Mouse (Mus musculus): Measurements from ENCODE around the gene Tmem158. TPM values are rescaled to one million over a fixed set of nuclear protein-coding genes. Genes with fewer than 3 reads are reported as not detected.

Gene Tmem158
- total RNA-seq (2014; rRNA removed; ENCODE audit: low replicate concordance) (34.3 and 34.7 TPM in 2 replicates), polyA plus RNA-seq (2015; fragmentation: Nextera tagmentation; extraction: Ambion mirVana) (8.6 and 8.9 TPM in 2 replicates)

GRCm38 (mm10) chr9:123260611-123261021, at the start of gene Tmem158:
TSS of gene Tmem158 (minus strand) at chr9:123260764.
- Histone ChIP-seq H3K27me3 (ENCODE audit: control insufficient read depth, insufficient read depth, low read length) (peaks cover 23% of the 10 kb centered on the region), H3K4me1 (ENCODE audit: control insufficient read depth, insufficient read depth) (peaks cover 4% of the 10 kb centered on the region; the same call in 1 of the 2 replicates), H3K4me3 (ENCODE audit: low read depth, low read length) (peak within 1 kb of the TSS; percentile 66), H3K9ac (replicated peaks; ENCODE audit: low read depth, low read length) (peak within 1 kb of the TSS; percentile 49), H3K36me3 (replicated peaks; ENCODE audit: control insufficient read depth, insufficient read depth, low read length) (no peaks in the 10 kb centered on the region), H3K9me3 (replicated peaks; ENCODE audit: control insufficient read depth, low read length) (no peaks in the 10 kb centered on the region), H3K4me2 (ENCODE audit: low read depth, low read length) (peak within 1 kb of the TSS; percentile 90), H3K27ac (ENCODE audit: low read depth) (no peak within 1 kb of the TSS)
- under 1% methylated on average over 39 of the region's 40 CpGs for WGBS
- DNase-seq (ENCODE audit: low spot score) (peak; percentile 45), ATAC-seq (ENCODE audit: insufficient read depth, low read depth) (peak; percentile 78)
- TF ChIP-seq CTCF (IDR thresholded peaks at IDR 0.05; ENCODE audit: low read depth) (no peak), EP300 (IDR thresholded peaks at IDR 0.05; ENCODE audit: low read depth) (no peak)

GRCm38 (mm10) chr9:123309685-123310365, 49.3 kb upstream of the Tmem158 start:
- Histone ChIP-seq H3K4me1 (ENCODE audit: control insufficient read depth, insufficient read depth) (no peaks in the 10 kb centered on the region), H3K27ac (ENCODE audit: low read depth) (no peak overlapping the region), H3K27me3 (ENCODE audit: control insufficient read depth, insufficient read depth, low read length) (no peaks in the 10 kb centered on the region), H3K4me3 (ENCODE audit: low read depth, low read length) (no peak overlapping the region), H3K4me2 (ENCODE audit: low read depth, low read length) (no peak overlapping the region), H3K9me3 (replicated peaks; ENCODE audit: control insufficient read depth, low read length) (no peaks in the 10 kb centered on the region), H3K36me3 (replicated peaks; ENCODE audit: control insufficient read depth, insufficient read depth, low read length) (no peaks in the 10 kb centered on the region), H3K9ac (replicated peaks; ENCODE audit: low read depth, low read length) (no peak overlapping the region)
- DNase-seq (ENCODE audit: low spot score) = no peak
- 41% methylated on average over 2 of the region's 2 CpGs for WGBS
- TF ChIP-seq EP300 (IDR thresholded peaks at IDR 0.05; ENCODE audit: low read depth) = no peak
- no peak for TF ChIP-seq CTCF (IDR thresholded peaks at IDR 0.05; ENCODE audit: low read depth)
- ATAC-seq (ENCODE audit: insufficient read depth, low read depth) = no peak

- no peak overlapping the region for H3K4me2 ChIP-seq (ENCODE audit: low read depth, low read length)
- WGBS = 46% methylated on average over 5 of the region's 5 CpGs
- H3K9me3 ChIP-seq (replicated peaks; ENCODE audit: control insufficient read depth, low read length) = no peaks in the 10 kb centered on the region
- no peak overlapping the region for H3K9ac ChIP-seq (replicated peaks; ENCODE audit: low read depth, low read length)
- DNase-seq (ENCODE audit: low spot score) = no peak
- H3K4me3 ChIP-seq (ENCODE audit: low read depth, low read length) = no peak overlapping the region
- H3K36me3 ChIP-seq (replicated peaks; ENCODE audit: control insufficient read depth, insufficient read depth, low read length) = no peaks in the 10 kb centered on the region
- H3K4me1 ChIP-seq (ENCODE audit: control insufficient read depth, insufficient read depth) = no peaks in the 10 kb centered on the region
- no peak overlapping the region for H3K27ac ChIP-seq (ENCODE audit: low read depth)
- no peaks in the 10 kb centered on the region for H3K27me3 ChIP-seq (ENCODE audit: control insufficient read depth, insufficient read depth, low read length)
- TF ChIP-seq EP300 (IDR thresholded peaks at IDR 0.05; ENCODE audit: low read depth) = no peak
- TF ChIP-seq CTCF (IDR thresholded peaks at IDR 0.05; ENCODE audit: low read depth) = no peak
- ATAC-seq (ENCODE audit: insufficient read depth, low read depth) = no peak
These were observed 48.5 kb upstream of the Tmem158 start for GRCm38 (mm10) chr9:123309073-123309472.

- DNase-seq (ENCODE audit: low spot score) (no peak), ATAC-seq (ENCODE audit: insufficient read depth, low read depth) (no peak)
- Histone ChIP-seq H3K4me1 (ENCODE audit: control insufficient read depth, insufficient read depth) (no peaks in the 10 kb centered on the region), H3K27ac (ENCODE audit: low read depth) (no peak overlapping the region), H3K27me3 (ENCODE audit: control insufficient read depth, insufficient read depth, low read length) (no peaks in the 10 kb centered on the region), H3K9ac (replicated peaks; ENCODE audit: low read depth, low read length) (no peak overlapping the region), H3K4me2 (ENCODE audit: low read depth, low read length) (no peak overlapping the region), H3K4me3 (ENCODE audit: low read depth, low read length) (no peak overlapping the region), H3K36me3 (replicated peaks; ENCODE audit: control insufficient read depth, insufficient read depth, low read length) (no peaks in the 10 kb centered on the region), H3K9me3 (replicated peaks; ENCODE audit: control insufficient read depth, low read length) (no peaks in the 10 kb centered on the region)
- no peak for TF ChIP-seq CTCF (IDR thresholded peaks at IDR 0.05; ENCODE audit: low read depth)
- no peak for TF ChIP-seq EP300 (IDR thresholded peaks at IDR 0.05; ENCODE audit: low read depth)
- 46% methylated on average over 8 of the region's 8 CpGs for WGBS
These were observed 44.4 kb upstream of the Tmem158 start for GRCm38 (mm10) chr9:123304917-123305316.

GRCm38 (mm10) chr9:123303952-123304351, 43.4 kb upstream of the Tmem158 start:
- ATAC-seq (ENCODE audit: insufficient read depth, low read depth) = no peak
- 87% methylated on average over 7 of the region's 7 CpGs for WGBS
- H3K4me1 ChIP-seq (ENCODE audit: control insufficient read depth, insufficient read depth) = no peaks in the 10 kb centered on the region

More at GRCm38 (mm10) chr9:123303952-123304351, 43.4 kb upstream of the Tmem158 start:
- H3K27ac ChIP-seq (ENCODE audit: low read depth) = no peak overlapping the region
- H3K4me3 ChIP-seq (ENCODE audit: low read depth, low read length) = no peak overlapping the region
- no peak for DNase-seq (ENCODE audit: low spot score)
- H3K9me3 ChIP-seq (replicated peaks; ENCODE audit: control insufficient read depth, low read length) = no peaks in the 10 kb centered on the region
- H3K36me3 ChIP-seq (replicated peaks; ENCODE audit: control insufficient read depth, insufficient read depth, low read length) = no peaks in the 10 kb centered on the region
- no peak overlapping the region for H3K9ac ChIP-seq (replicated peaks; ENCODE audit: low read depth, low read length)
- no peak overlapping the region for H3K4me2 ChIP-seq (ENCODE audit: low read depth, low read length)
- no peaks in the 10 kb centered on the region for H3K27me3 ChIP-seq (ENCODE audit: control insufficient read depth, insufficient read depth, low read length)
- TF ChIP-seq EP300 (IDR thresholded peaks at IDR 0.05; ENCODE audit: low read depth) = no peak
- no peak for TF ChIP-seq CTCF (IDR thresholded peaks at IDR 0.05; ENCODE audit: low read depth)
